Mouse (Mus musculus) heart, embryonic 16.5 days (tissue): ENCODE results near the gene 4933427I04Rik. TPM values are rescaled to one million over a fixed set of nuclear protein-coding genes. Genes with fewer than 3 reads are reported as not detected.
A peak's percentile ranks its signal among the peaks of the same experiment; 100 is the strongest.

Source experiments
- ATAC-seq: fragments of 200-750 bp; cut with Nextera tagmentation; replicated peaks from 2 replicates; pipeline ENCODE4 v1.8.0; 2017; ENCODE audit warnings: moderate number of reproducible peaks; ENCODE audit not compliant: insufficient read depth, low FRiP score; ENCODE audit errors: extremely low read depth
- H3K27ac ChIP-seq: fragments of 300-500 bp; sonication (generic); 2 replicates; pipeline ENCODE4 v1.5.1; 2014; ENCODE audit warnings: mild to moderate bottlenecking, low read length, control low read depth, moderate library complexity
- H3K27me3 ChIP-seq: fragments of 300-500 bp; sonication (generic); 2 replicates; pipeline ENCODE4 v1.6.1; 2014; ENCODE audit warnings: low read length, mixed read lengths; ENCODE audit not compliant: control insufficient read depth, insufficient read depth
- H3K36me3 ChIP-seq: fragments of 300-500 bp; sonication (generic); 2 replicates; pipeline ENCODE4 v1.6.1; 2014; ENCODE audit not compliant: control insufficient read depth, insufficient read depth
- H3K4me1 ChIP-seq: fragments of 300-500 bp; sonication (generic); 2 replicates; pipeline ENCODE4 v1.6.1; 2014; ENCODE audit warnings: low read length, mixed read lengths; ENCODE audit not compliant: control insufficient read depth, insufficient read depth
- H3K4me2 ChIP-seq: fragments of 300-500 bp; sonication (generic); 2 replicates; pipeline ENCODE4 v1.6.1; 2014; ENCODE audit warnings: low read depth, mild to moderate bottlenecking, control low read depth, low read length
- H3K4me3 ChIP-seq: fragments of 300-500 bp; sonication (generic); 2 replicates; pipeline ENCODE4 v1.5.1; 2014; ENCODE audit warnings: mild to moderate bottlenecking, control low read depth, low read length
- H3K9ac ChIP-seq: fragments of 300-500 bp; sonication (generic); 2 replicates; pipeline ENCODE4 v1.6.1; 2014; ENCODE audit warnings: low read length, control low read depth
- H3K9me3 ChIP-seq: fragments of 300-500 bp; sonication (generic); replicated peaks from 2 replicates; pipeline ENCODE4 v1.6.1; 2016; ENCODE audit warnings: low read length; ENCODE audit not compliant: control insufficient read depth
- WGBS: fragments of 180-500 bp; shearing (Covaris S2); extraction: QIAGEN DNeasy Blood & Tissue Kit; methylation state at CpG from one replicate; pipeline ENCODE4 v1.1.7; 2014; 5-methylcytosine and 5-hydroxymethylcytosine counted together
- polyA plus RNA-seq: library from polyadenylated mRNA; unstranded; fragments of >200 nt; fragmentation: Nextera tagmentation; extraction: Ambion mirVana; gene quantifications from 2 replicates; pipeline ENCODE4 v1.2.1, GENCODE M21; 2015

The 4933427I04Rik gene
- polyA plus RNA-seq, 1 experiment from 2014 or later, result not detected

DNA sequence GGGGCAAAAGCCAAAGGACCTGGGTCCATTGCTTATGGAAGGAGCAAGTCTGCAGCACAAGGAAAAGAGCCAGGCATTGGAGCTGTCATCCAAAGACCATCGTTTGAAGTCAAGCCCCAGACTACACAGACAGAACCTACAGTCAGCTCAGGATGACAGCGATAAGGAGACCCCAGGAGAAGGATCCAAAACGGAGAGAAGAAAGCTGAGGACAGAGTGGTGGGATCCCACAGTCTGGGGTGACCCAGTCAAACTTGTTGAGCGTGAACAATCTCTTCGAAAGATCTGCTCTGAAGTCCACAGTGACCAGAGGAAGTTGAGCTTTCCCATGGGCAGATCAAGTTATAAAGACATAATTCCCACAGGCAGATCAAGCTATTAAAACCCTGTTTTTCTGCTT lies 1.1 kb downstream of the 4933427I04Rik start:
- no peak overlapping the region for H3K4me3 ChIP-seq
- no peaks in the 10 kb centered on the region for H3K4me1 ChIP-seq
- H3K4me2 ChIP-seq, result no peak overlapping the region
- H3K9ac ChIP-seq, result no peak overlapping the region
- H3K36me3 ChIP-seq, result no peaks in the 10 kb centered on the region
- 73% methylated on average over 5 of the region's 5 CpGs for WGBS
- H3K27ac ChIP-seq, result no peak overlapping the region
- H3K27me3 ChIP-seq, result no peaks in the 10 kb centered on the region
- no peak for ATAC-seq
- no peaks in the 10 kb centered on the region for H3K9me3 ChIP-seq

DNA sequence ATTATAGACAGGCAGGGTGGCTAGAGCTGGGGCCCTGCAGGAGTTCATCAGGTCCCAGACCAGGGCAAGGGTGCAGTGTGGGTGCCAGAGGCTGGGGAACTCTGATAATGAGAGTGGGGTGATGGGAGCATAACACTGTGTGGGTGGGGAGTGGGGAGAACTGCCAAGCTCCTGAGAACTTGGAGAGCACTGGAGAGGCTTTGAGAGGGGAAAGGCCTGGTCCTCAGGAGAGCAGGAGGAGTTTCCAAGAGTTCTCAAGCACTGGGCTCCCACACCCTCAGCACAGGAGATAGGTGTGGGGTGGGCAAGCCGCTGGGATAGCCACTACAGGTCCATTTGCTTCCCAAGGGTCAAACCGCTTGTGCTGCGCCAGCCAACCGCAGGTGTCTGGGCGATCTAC lies 34.2 kb downstream of the 4933427I04Rik start:
- no peaks in the 10 kb centered on the region for H3K9me3 ChIP-seq
- 80% methylated on average over 5 of the region's 5 CpGs for WGBS
- H3K4me1 ChIP-seq, result no peaks in the 10 kb centered on the region
- H3K9ac ChIP-seq, result no peak overlapping the region
- H3K4me3 ChIP-seq, result no peak overlapping the region
- H3K27ac ChIP-seq, result no peak overlapping the region
- H3K27me3 ChIP-seq, result no peaks in the 10 kb centered on the region
- no peak overlapping the region for H3K4me2 ChIP-seq
- no peaks in the 10 kb centered on the region for H3K36me3 ChIP-seq
- no peak for ATAC-seq

DNA sequence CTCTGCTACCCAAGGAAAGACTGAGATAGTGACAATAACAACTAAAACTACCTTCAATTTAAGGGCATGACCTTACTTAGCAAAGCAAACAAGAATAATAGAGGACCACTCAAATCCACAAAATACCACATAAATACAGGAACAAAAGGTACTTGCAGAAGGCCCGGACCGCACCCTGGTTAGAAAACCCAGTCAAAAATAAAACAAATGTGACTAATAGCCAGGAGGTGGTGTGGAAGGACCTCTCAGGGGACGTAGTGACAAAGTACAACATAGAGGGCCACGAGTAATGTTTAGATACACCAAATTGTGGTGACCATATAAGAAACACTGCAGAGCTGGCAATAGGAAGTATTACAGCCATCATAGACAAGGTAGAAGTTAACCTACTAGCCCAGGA lies 34.8 kb downstream of the 4933427I04Rik start:
- 78% methylated on average over 4 of the region's 4 CpGs for WGBS
- Histone ChIP-seq H3K27me3 (no peaks in the 10 kb centered on the region), H3K4me1 (no peaks in the 10 kb centered on the region), H3K9me3 (no peaks in the 10 kb centered on the region), H3K36me3 (no peaks in the 10 kb centered on the region), H3K4me3 (no peak overlapping the region), H3K9ac (no peak overlapping the region), H3K27ac (no peak overlapping the region), H3K4me2 (no peak overlapping the region)
- no peak for ATAC-seq

DNA sequence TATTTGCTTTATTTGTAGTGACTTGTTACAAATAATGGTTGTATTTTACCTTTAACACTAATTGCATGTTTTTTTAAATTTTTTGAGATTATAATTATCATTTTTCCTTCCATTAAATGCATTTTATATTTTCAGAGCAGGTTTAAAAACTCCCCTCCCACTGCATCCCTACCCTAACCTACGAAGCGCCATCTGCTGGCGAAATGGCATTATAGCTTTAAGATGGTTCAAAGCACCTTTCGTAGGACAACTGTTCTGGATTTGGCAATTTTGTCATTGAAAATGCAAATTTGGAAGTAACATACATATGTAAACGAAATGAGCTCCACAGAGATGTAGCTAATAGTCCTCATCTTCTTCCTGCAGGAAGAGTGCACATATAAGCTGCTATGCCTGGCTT lies 39.2 kb downstream of the 4933427I04Rik start:
- ATAC-seq, result no peak
- 13% methylated on average over 5 of the region's 5 CpGs for WGBS
- Histone ChIP-seq H3K9ac (no peak overlapping the region), H3K4me2 (no peak overlapping the region), H3K27ac (no peak overlapping the region), H3K4me3 (no peak overlapping the region), H3K4me1 (no peaks in the 10 kb centered on the region), H3K9me3 (no peaks in the 10 kb centered on the region), H3K36me3 (no peaks in the 10 kb centered on the region), H3K27me3 (no peaks in the 10 kb centered on the region)

DNA sequence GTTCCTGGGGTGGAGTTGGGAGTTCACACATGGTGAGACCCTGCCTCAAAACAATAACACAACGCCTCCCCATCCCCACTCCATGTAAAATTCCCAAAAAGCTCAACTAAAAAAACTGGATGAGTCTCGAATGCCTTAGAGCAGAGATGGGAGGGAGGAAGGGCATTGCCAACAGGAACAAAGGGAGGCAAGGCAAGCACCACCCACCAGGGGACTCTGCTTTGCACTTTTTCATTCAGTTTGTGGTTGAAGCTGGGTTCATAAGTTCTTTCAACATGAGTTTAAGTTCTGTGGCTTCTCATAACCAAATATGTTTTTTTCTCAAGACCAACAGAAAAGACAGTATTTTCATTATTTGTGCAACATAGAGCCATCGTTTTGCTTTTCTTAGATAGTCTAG lies 44.0 kb downstream of the 4933427I04Rik start:
- no peak overlapping the region for H3K9ac ChIP-seq
- no peaks in the 10 kb centered on the region for H3K27me3 ChIP-seq
- H3K36me3 ChIP-seq, result no peaks in the 10 kb centered on the region
- H3K4me3 ChIP-seq, result no peak overlapping the region
- H3K4me2 ChIP-seq, result no peak overlapping the region
- WGBS, result 73% methylated on average over 3 of the region's 3 CpGs
- H3K4me1 ChIP-seq, result peaks cover 7% of the 10 kb centered on the region
- no peak for ATAC-seq
- no peak overlapping the region for H3K27ac ChIP-seq
- no peaks in the 10 kb centered on the region for H3K9me3 ChIP-seq

DNA sequence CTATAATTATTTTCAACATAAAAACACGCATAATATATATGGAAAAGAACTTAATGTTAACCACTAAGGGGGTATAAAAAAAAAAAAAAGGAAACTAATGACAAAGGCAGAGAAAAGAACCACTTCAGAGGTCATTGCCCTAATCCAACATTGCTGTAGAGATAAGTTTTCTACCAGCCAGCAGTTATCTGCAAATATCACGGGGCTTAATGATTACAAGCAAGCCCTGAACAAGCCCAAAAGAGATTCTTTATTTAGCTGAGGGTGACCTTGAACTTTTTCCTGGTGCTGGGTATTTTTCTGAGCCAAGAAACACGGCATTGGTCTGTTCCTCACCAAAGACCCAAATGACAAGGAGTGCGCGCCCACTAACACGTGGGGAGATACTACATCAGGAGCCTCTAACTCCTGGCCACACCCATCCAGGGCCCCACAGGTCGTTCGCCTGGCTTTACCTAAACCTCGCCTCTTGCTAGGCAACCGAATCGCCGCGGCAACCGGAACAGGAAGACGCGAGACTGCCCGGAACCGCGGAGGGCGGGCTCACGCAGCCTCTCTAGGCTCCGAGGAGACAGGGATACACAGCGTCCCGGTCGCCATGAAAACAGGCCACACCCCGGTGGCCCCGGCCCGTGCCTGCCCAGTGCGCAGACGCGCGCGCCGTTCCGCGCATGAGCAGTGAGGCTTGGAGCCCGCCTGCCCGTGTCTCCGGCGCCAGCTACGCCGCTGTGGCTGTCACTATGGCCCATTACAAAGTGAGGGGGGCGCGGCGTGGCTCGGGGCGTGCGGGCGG lies 45.0 kb downstream of the 4933427I04Rik start, which contains the start of gene Mycbp:
Gene Mycbp (plus strand): TSS at position 500 of the 793 bp plus-strand sequence.
- Histone ChIP-seq H3K9me3 (no peaks in the 10 kb centered on the region), H3K27ac (peak within 1 kb of the TSS; percentile 90), H3K4me3 (peak within 1 kb of the TSS; percentile 91), H3K27me3 (no peaks in the 10 kb centered on the region), H3K4me2 (peak within 1 kb of the TSS; percentile 83), H3K4me1 (peaks cover 7% of the 10 kb centered on the region), H3K9ac (peak within 1 kb of the TSS; percentile 90), H3K36me3 (no peaks in the 10 kb centered on the region)
- under 1% methylated on average over 49 of the region's 49 CpGs for WGBS
- peak; percentile 100 for ATAC-seq

DNA sequence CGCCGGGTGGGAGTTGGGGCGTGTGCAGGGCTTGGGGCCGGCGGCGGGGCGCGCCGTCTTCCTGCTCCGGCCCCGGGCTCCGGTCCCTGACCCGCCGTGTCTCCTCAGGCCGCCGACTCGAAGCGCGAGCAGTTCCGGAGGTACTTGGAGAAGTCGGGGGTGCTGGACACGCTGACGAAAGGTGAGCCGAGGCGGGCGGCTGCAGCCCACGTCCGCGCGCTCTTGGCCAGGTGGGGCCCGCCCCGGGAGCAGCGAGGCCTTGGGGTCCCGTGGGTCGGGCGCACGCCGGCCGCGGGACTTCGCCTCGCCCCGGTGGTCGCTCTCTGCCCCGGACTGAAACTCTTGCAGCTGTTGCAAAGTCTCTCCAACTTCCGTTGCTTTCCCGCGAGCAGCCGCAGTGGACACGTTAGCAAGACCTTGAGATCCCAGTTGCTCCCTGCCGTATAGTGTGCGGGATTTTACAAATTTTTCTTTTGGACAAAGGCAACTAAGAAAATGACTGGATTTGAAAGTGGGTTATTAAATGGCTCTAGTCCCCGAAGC lies 45.7 kb downstream of the 4933427I04Rik start:
- H3K36me3 ChIP-seq, result 0 out of 2 replicates have a peak, but pooled peaks cover 3% of the 10 kb centered on the region
- under 1% methylated on average over 40 of the region's 53 CpGs for WGBS
- peak overlapping the region; percentile 87 for H3K27ac ChIP-seq
- H3K9me3 ChIP-seq, result no peaks in the 10 kb centered on the region
- ATAC-seq, result peak; percentile 49
- peak overlapping the region; percentile 90 for H3K9ac ChIP-seq
- peak overlapping the region; percentile 91 for H3K4me3 ChIP-seq
- H3K4me1 ChIP-seq, result peaks cover 7% of the 10 kb centered on the region
- no peaks in the 10 kb centered on the region for H3K27me3 ChIP-seq
- peak overlapping the region; percentile 83 for H3K4me2 ChIP-seq

DNA sequence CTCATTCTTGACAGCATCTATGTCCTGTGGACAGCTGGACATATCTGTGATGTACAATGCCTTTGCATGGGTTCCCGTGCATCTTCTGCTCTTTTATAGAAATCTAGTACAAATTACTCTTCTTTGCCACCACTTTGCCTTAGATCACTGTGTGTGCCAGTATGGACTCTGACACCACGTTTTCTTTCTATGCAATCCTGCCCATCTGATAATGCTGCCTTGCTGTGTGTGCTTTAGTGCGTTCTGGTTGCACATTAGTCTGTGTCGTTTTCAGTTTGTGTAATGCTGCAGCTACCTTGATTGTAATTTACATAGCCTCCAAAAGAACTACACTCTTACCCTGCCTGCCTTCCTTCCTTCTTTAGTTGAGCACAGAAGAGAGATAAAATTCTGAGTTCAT lies 52.0 kb downstream of the 4933427I04Rik start:
- no peak for ATAC-seq
- H3K4me3 ChIP-seq, result no peak overlapping the region
- 81% methylated on average over 4 of the region's 4 CpGs for WGBS

DNA sequence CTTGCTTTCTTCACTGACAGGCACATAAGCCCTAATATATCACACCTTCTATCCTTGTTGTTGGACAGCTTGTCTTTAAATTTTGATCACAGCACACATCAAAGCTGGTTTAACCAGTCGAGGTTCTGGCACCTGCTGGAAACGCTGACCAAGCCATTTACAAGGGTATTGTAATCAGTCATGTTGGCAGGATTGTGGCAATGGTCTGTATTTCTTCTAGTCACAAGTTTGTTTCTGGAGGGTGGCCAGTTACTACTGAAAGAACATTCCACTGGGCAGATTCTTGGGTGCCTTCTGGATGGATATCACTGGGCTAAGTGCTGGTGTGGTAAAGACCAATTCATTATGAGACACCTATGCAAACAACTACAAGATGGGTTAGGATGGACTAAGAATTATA lies 53.0 kb downstream of the 4933427I04Rik start:
- H3K27ac ChIP-seq, result no peak overlapping the region
- no peak overlapping the region for H3K4me2 ChIP-seq
- H3K9me3 ChIP-seq, result no peaks in the 10 kb centered on the region
- peaks cover 10% of the 10 kb centered on the region for H3K4me1 ChIP-seq
- no peak overlapping the region for H3K9ac ChIP-seq
- H3K27me3 ChIP-seq, result no peaks in the 10 kb centered on the region
- ATAC-seq, result no peak
- H3K36me3 ChIP-seq, result 0 out of 2 replicates have a peak, but pooled peaks cover 8% of the 10 kb centered on the region
- no peak overlapping the region for H3K4me3 ChIP-seq
- 44% methylated on average over 2 of the region's 2 CpGs for WGBS

More for the DNA sequence above, 52.0 kb downstream of the 4933427I04Rik start:
- Histone ChIP-seq H3K4me2 (no peak overlapping the region), H3K27me3 (no peaks in the 10 kb centered on the region), H3K4me1 (peaks cover 10% of the 10 kb centered on the region), H3K27ac (no peak overlapping the region), H3K36me3 (0 out of 2 replicates have a peak, but pooled peaks cover 8% of the 10 kb centered on the region), H3K9me3 (no peaks in the 10 kb centered on the region), H3K9ac (no peak overlapping the region)
